Mouse (Mus musculus) left cerebral cortex, postnatal 10 days (tissue): ENCODE measurements around the gene Sun2. TPM values are rescaled to one million over a fixed set of nuclear protein-coding genes. Genes with fewer than 3 reads are reported as not detected.

Experiments
- DNase-seq, 2 experiments: peaks; one replicate each; pipeline ENCODE4 v3.0.0; 2021 to 2022; ENCODE audit warnings: low spot score in 2 of 2, mixed read lengths in 1 of 2; ENCODE audit errors: extremely low spot score in 1 of 2
- intact Hi-C: fragments of 180-260 bp; cut with DNase I; formaldehyde crosslinking; loops from one replicate; pipeline ENCODE4 v1.15.1; 2025
- total RNA-seq, 2 experiments: library from RNA; stranded (reverse); gene quantifications; 2 replicates each; pipeline ENCODE4 v1.2.3; 2021

Gene Sun2
- total RNA-seq, 2 experiments from 2014 or later = 14.9 to 20.2 TPM

GRCm38 (mm10) chr15:79692334-79692733 lies 50.0 kb downstream of the Sun2 start:
- no peak for DNase-seq
- intact Hi-C loops = no loop called here

GRCm38 (mm10) chr15:79691023-79691508 lies 51.3 kb downstream of the Sun2 start:
- intact Hi-C loops = no loop called here
- DNase-seq = peak in 1 of 2 experiments; percentile 69

- intact Hi-C loops = no loop called here
- peak; percentile 97 to 100 for DNase-seq
Observed at GRCm38 (mm10) chr15:79690426-79691022, 51.8 kb downstream of the Sun2 start, which contains the start of gene Gtpbp1. TSS of gene Gtpbp1 (plus strand) at chr15:79690845.

- no peak for DNase-seq
- intact Hi-C loops = no loop called here
Observed at GRCm38 (mm10) chr15:79689662-79690425, 52.5 kb downstream of the Sun2 start.

- DNase-seq = no peak
- intact Hi-C loops = no loop called here
Observed at GRCm38 (mm10) chr15:79688268-79688956, 53.9 kb downstream of the Sun2 start.

GRCm38 (mm10) chr15:79687646-79688267 lies 54.6 kb downstream of the Sun2 start, which contains the start of gene Josd1:
TSS of gene Josd1 (minus strand) at chr15:79687919.
- intact Hi-C loops = no loop called here
- DNase-seq = peak; percentile 92 to 95

GRCm38 (mm10) chr15:79687175-79687574 lies 55.2 kb downstream of the Sun2 start:
- intact Hi-C loops = no loop called here
- DNase-seq = no peak

GRCm38 (mm10) chr15:79686046-79686869 lies 56.1 kb downstream of the Sun2 start:
- DNase-seq = no peak
- intact Hi-C loops = no loop called here

- intact Hi-C loops = no loop called here
- no peak for DNase-seq
Observed at GRCm38 (mm10) chr15:79685141-79685641, 57.1 kb downstream of the Sun2 start.

- intact Hi-C loops = no loop called here
- DNase-seq = no peak
Observed at GRCm38 (mm10) chr15:79684616-79685015, 57.7 kb downstream of the Sun2 start.

GRCm38 (mm10) chr15:79683707-79684465 lies 58.5 kb downstream of the Sun2 start:
- no peak for DNase-seq
- intact Hi-C loops = no loop called here

GRCm38 (mm10) chr15:79683146-79683545 lies 59.2 kb downstream of the Sun2 start:
- no peak for DNase-seq
- intact Hi-C loops = no loop called here

- no peak for DNase-seq
- intact Hi-C loops = no loop called here
Observed at GRCm38 (mm10) chr15:79681973-79682372, 60.4 kb downstream of the Sun2 start.

GRCm38 (mm10) chr15:79677936-79678335 lies 64.4 kb downstream of the Sun2 start:
- DNase-seq = no peak
- intact Hi-C loops = no loop called here
